Mouse (Mus musculus) myocyte (in vitro differentiated cells): Measurements from ENCODE around the gene Lhfpl3.

Experiments
- POLR2A ChIP-seq: IDR thresholded peaks from one replicate; pipeline ENCODE4 v1.6.1; 2011; ENCODE audit warnings: low read depth, mild to moderate bottlenecking, control low read depth, moderate library complexity; ENCODE audit not compliant: insufficient read length
- POLR2AphosphoS2 ChIP-seq: IDR thresholded peaks from one replicate; pipeline ENCODE4 v1.6.1; 2011; ENCODE audit warnings: low read depth, control low read depth; ENCODE audit not compliant: insufficient read length
- TCF12 ChIP-seq: IDR thresholded peaks from one replicate; pipeline ENCODE4 v1.6.1; 2011; ENCODE audit warnings: mild to moderate bottlenecking, control low read depth; ENCODE audit not compliant: poor library complexity, insufficient read depth, severe bottlenecking
- USF1 ChIP-seq: IDR thresholded peaks from one replicate; pipeline ENCODE4 v1.6.1; 2011; ENCODE audit warnings: low read depth, mild to moderate bottlenecking, control low read depth, moderate library complexity

DNA sequence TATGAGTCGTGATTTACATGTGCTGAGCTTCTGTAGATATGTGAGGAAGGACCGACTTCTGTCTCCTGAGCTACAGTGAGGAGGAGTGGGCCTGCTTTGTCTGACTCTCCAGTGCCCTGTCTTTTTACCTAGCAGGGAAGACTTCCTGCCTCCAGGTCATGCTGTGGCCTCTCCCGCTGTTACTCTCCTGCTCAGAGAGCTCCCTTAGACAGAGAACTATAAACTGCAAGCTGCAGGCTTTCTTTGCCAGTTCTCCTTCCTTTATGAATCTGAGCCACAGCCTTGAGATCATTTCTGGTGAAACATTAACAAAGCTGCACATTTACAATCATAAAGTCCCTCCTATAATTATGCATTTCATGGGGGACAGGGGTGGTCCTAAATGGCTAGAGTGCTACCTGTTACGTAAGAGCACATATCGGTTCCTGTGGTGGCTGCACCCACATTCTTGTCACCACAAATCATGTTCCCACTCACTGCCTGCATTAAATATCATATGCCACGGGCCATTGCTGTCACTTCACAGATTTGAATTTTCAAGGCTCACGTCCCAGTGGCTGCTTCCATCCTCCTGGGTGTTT is 303.3 kb downstream of the Lhfpl3 start:
- no peak for TF ChIP-seq POLR2A
- no peak for TF ChIP-seq POLR2AphosphoS2
- no peak for TF ChIP-seq USF1
- TF ChIP-seq TCF12, result no peak
